Mouse (Mus musculus): ENCODE measurements around the gene Gatb.

DNA sequence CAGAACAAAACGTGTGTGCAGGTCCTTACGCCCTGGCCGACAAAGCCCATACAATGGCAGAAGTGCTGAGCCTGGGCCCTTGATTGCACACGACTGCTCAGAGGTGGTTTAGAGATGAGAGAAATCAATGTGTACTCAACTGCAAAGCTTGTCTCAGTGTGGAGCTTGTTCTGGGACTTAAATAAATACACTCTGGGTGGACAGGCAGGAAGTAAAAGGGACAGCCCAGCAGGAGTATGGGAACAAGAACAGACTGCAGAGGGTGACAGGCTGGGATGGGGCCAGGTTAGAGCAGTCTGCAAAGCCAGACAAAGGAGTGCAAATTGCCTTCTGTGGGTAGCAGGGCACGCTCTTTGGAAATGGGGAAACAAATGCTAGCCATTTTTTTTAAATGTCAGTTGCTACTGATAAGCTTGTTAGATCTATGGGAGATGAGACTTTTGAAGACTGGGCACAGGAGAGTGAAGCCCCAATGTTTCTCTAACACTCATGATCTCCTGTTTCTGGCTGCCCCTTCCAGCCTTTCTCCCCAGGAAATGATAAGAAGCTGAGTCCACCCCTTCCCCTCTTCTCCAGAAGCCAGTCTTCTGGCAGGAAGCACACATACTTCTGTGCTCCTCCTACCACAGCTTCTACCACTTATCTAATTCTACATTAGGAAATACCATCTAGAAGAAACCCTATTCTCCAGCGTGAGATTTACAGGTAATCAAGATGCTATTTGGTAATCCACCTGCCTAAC is 129.4 kb downstream of the Gatb start:
- TF ChIP-seq CTCF (IDR thresholded peaks at IDR 0.05; ENCODE audit: insufficient read depth, low read depth, low read length) (no peak), POLR2A (IDR thresholded peaks at IDR 0.05; ENCODE audit: insufficient read depth, low read depth, low read length) (no peak)
